Mouse (Mus musculus) midbrain, postnatal 0 days (tissue): ENCODE measurements around the gene Itpk1. TPM values are rescaled to one million over a fixed set of nuclear protein-coding genes. Genes with fewer than 3 reads are reported as not detected.

Experiments
- ATAC-seq: fragments of 200-750 bp; cut with Nextera tagmentation; 2 replicates; pipeline ENCODE4 v1.8.0; 2017; ENCODE audit warnings: moderate number of reproducible peaks, mild to moderate bottlenecking, moderate TSS enrichment, moderate library complexity; ENCODE audit not compliant: low FRiP score
- DNase-seq: peaks from one replicate; pipeline ENCODE4 v3.0.0-alpha.2; 2015; ENCODE audit warnings: low spot score
- H3K27ac ChIP-seq: fragments of 300-500 bp; sonication (generic); 2 replicates; pipeline ENCODE4 v1.5.1; 2014; ENCODE audit warnings: low read depth, mild to moderate bottlenecking, low read length, mixed read lengths
- H3K27me3 ChIP-seq: fragments of 300-500 bp; sonication (generic); 2 replicates; pipeline ENCODE4 v1.6.1; 2014; ENCODE audit warnings: low read length, control low read depth, mixed read lengths; ENCODE audit not compliant: insufficient read depth
- H3K36me3 ChIP-seq: fragments of 300-500 bp; sonication (generic); 2 replicates; pipeline ENCODE4 v1.6.1; 2014; ENCODE audit warnings: low read length, control low read depth, mixed read lengths; ENCODE audit not compliant: insufficient read depth
- H3K4me1 ChIP-seq: fragments of 300-500 bp; sonication (generic); 2 replicates; pipeline ENCODE4 v1.6.1; 2014; ENCODE audit warnings: mild to moderate bottlenecking, control low read depth, antibody characterized with exemption, low read length, mixed read lengths; ENCODE audit not compliant: insufficient read depth
- H3K4me2 ChIP-seq: fragments of 300-500 bp; sonication (generic); 2 replicates; pipeline ENCODE4 v1.6.1; 2014; ENCODE audit warnings: low read depth, mild to moderate bottlenecking, low read length, mixed read lengths; ENCODE audit not compliant: poor library complexity, severe bottlenecking
- H3K4me3 ChIP-seq: fragments of 300-500 bp; sonication (generic); 2 replicates; pipeline ENCODE4 v1.5.1; 2014; ENCODE audit warnings: low read depth, mild to moderate bottlenecking, low read length, moderate library complexity
- H3K9ac ChIP-seq: fragments of 300-500 bp; sonication (generic); replicated peaks from 2 replicates; pipeline ENCODE4 v1.6.1; 2014; ENCODE audit warnings: mild to moderate bottlenecking, low read length, moderate library complexity, mixed read lengths; ENCODE audit not compliant: poor library complexity, severe bottlenecking
- H3K9me3 ChIP-seq: fragments of 300-500 bp; sonication (generic); 2 replicates; pipeline ENCODE4 v1.6.1; 2016; ENCODE audit warnings: low read length, control low read depth
- CTCF ChIP-seq: IDR thresholded peaks from 2 replicates; pipeline ENCODE4 v1.5.1; 2016; ENCODE audit warnings: antibody characterized with exemption, mild to moderate bottlenecking
- WGBS: fragments of 180-500 bp; shearing (Covaris S2); extraction: QIAGEN DNeasy Blood & Tissue Kit; methylation state at CpG from one replicate; pipeline ENCODE4 v1.1.7; 2014; 5-methylcytosine and 5-hydroxymethylcytosine counted together
- polyA plus RNA-seq: library from polyadenylated mRNA; unstranded; fragments of >200 nt; fragmentation: Nextera tagmentation; extraction: Ambion mirVana; gene quantifications from 2 replicates; pipeline ENCODE4 v1.2.1, GENCODE M21; 2015
- total RNA-seq: library from RNA; depleted of rRNA; stranded (reverse); fragments of >200 nt; gene quantifications from 2 replicates; pipeline ENCODE4 v1.2.3, GENCODE M21; 2014

The Itpk1 gene
- total and polyA plus RNA-seq, 2 experiments from 2014 or later, result 39.0 to 66.6 TPM

GRCm38 (mm10) chr12:102699156-102699555, 5.6 kb downstream of the Itpk1 start:
- peaks cover 24% of the 10 kb centered on the region; the same call in 1 of the 2 replicates for H3K4me1 ChIP-seq
- H3K27ac ChIP-seq, result no peak overlapping the region
- H3K4me3 ChIP-seq, result no peak overlapping the region
- no peak for ATAC-seq
- no peak for DNase-seq
- no peak overlapping the region for H3K4me2 ChIP-seq
- WGBS, result 42% methylated on average over 1 of the region's 1 CpGs
- H3K9ac ChIP-seq, result no peak overlapping the region
- no peaks in the 10 kb centered on the region for H3K36me3 ChIP-seq
- H3K27me3 ChIP-seq, result no peaks in the 10 kb centered on the region
- H3K9me3 ChIP-seq, result no peaks in the 10 kb centered on the region
- TF ChIP-seq CTCF, result no peak

GRCm38 (mm10) chr12:102698089-102698684, 6.5 kb downstream of the Itpk1 start:
- WGBS, result 11% methylated on average over 1 of the region's 1 CpGs
- DNase-seq, result no peak
- no peak overlapping the region for H3K4me2 ChIP-seq
- H3K27me3 ChIP-seq, result no peaks in the 10 kb centered on the region
- no peaks in the 10 kb centered on the region for H3K9me3 ChIP-seq
- H3K4me3 ChIP-seq, result no peak overlapping the region
- no peak for ATAC-seq
- no peak overlapping the region for H3K9ac ChIP-seq
- no peaks in the 10 kb centered on the region for H3K36me3 ChIP-seq
- peaks cover 24% of the 10 kb centered on the region; the same call in 1 of the 2 replicates for H3K4me1 ChIP-seq
- TF ChIP-seq CTCF, result no peak
- no peak overlapping the region for H3K27ac ChIP-seq

GRCm38 (mm10) chr12:102697381-102697780, 7.3 kb downstream of the Itpk1 start:
- DNase-seq, result no peak
- no peak overlapping the region for H3K4me2 ChIP-seq

GRCm38 (mm10) chr12:102696635-102697354, 7.9 kb downstream of the Itpk1 start:
- Histone ChIP-seq H3K4me2 (no peak overlapping the region), H3K27ac (no peak overlapping the region), H3K4me3 (no peak overlapping the region), H3K4me1 (0 out of 2 replicates have a peak, but pooled peaks cover 15% of the 10 kb centered on the region), H3K27me3 (no peaks in the 10 kb centered on the region), H3K36me3 (no peaks in the 10 kb centered on the region), H3K9me3 (no peaks in the 10 kb centered on the region), H3K9ac (no peak overlapping the region)
- no peak for TF ChIP-seq CTCF
- DNase-seq, result no peak
- no peak for ATAC-seq
- WGBS, result 90% methylated on average over 14 of the region's 14 CpGs

More at GRCm38 (mm10) chr12:102697381-102697780, 7.3 kb downstream of the Itpk1 start:
- 85% methylated on average over 7 of the region's 7 CpGs for WGBS
- Histone ChIP-seq H3K9ac (no peak overlapping the region), H3K27ac (no peak overlapping the region), H3K4me3 (no peak overlapping the region), H3K9me3 (no peaks in the 10 kb centered on the region), H3K4me1 (peaks cover 20% of the 10 kb centered on the region; the same call in 1 of the 2 replicates), H3K27me3 (no peaks in the 10 kb centered on the region), H3K36me3 (no peaks in the 10 kb centered on the region)
- no peak for TF ChIP-seq CTCF
- ATAC-seq, result no peak

GRCm38 (mm10) chr12:102695369-102696239, 9.1 kb downstream of the Itpk1 start:
- no peak for TF ChIP-seq CTCF
- no peaks in the 10 kb centered on the region for H3K36me3 ChIP-seq
- H3K27ac ChIP-seq, result no peak overlapping the region
- H3K4me3 ChIP-seq, result no peak overlapping the region
- DNase-seq, result no peak
- H3K9me3 ChIP-seq, result no peaks in the 10 kb centered on the region
- H3K4me1 ChIP-seq, result 0 out of 2 replicates have a peak, but pooled peaks cover 15% of the 10 kb centered on the region
- WGBS, result 65% methylated on average over 18 of the region's 18 CpGs
- H3K9ac ChIP-seq, result no peak overlapping the region; the same call in 1 of the 2 replicates
- H3K4me2 ChIP-seq, result no peak overlapping the region
- ATAC-seq, result no peak
- no peaks in the 10 kb centered on the region for H3K27me3 ChIP-seq
